Mouse (Mus musculus) heart, postnatal 25 days (tissue): Measurements from ENCODE around the gene Fam49a. TPM values are rescaled to one million over a fixed set of nuclear protein-coding genes. Genes with fewer than 3 reads are reported as not detected.
"Not testable (repeated sequence)": the region's sequence is repeated elsewhere in the genome, so short reads cannot be mapped to it uniquely, and the experiment has no call there.

Source experiments
- DNase-seq: peaks from one replicate; pipeline ENCODE4 v3.0.0; 2022; ENCODE audit warnings: low spot score
- intact Hi-C: fragments of 180-260 bp; cut with DNase I; formaldehyde crosslinking; loops from one replicate; pipeline ENCODE4 v1.15.1; 2025
- total RNA-seq, 2 experiments: library from RNA; stranded (reverse); gene quantifications; 2 replicates each; pipeline ENCODE4 v1.2.3; 2021

Gene Fam49a
- total RNA-seq, 2 experiments from 2014 or later: 9.5 to 10.0 TPM

- peak; percentile 58 for DNase-seq
- intact Hi-C loops: loop anchor here (5.0 kb wide), 1 partner anchor 40 kb away; the partner anchor contains the start of gene Fam49a
Observed at GRCm38 (mm10) chr12:12301815-12302214, 39.9 kb downstream of the Fam49a start.

- intact Hi-C loops: no loop called here
- DNase-seq: no peak
Observed at GRCm38 (mm10) chr12:12306214-12306613, 44.3 kb downstream of the Fam49a start.

- DNase-seq: no peak
- intact Hi-C loops: no loop called here
Observed at GRCm38 (mm10) chr12:12306814-12307213, 44.9 kb downstream of the Fam49a start.

GRCm38 (mm10) chr12:12307245-12307644 is 45.3 kb downstream of the Fam49a start:
- no peak for DNase-seq
- intact Hi-C loops: no loop called here

DNA sequence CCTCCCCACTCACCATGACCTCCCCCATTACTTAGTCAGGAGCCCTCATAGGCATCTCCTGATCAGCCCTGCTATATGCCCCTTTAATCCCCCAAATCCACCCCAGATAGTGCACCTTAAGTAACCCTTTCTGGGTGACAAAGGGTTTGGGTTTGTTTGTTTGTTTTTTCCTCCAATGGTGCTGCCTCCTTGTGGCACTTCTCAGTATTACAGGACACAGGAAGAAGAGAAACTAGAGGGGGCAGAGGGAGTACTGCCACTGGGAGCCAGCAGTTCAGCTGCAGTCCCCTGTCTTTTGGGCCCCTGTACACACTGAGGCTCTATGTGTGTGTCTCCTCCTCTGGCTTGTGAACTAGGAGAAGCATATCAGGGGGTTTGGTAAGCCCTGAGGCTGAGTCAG is 51.5 kb downstream of the Fam49a start:
- intact Hi-C loops: no loop called here

GRCm38 (mm10) chr12:12313919-12314318 is 52.0 kb downstream of the Fam49a start:
- intact Hi-C loops: no loop called here
- no peak for DNase-seq

More for the DNA sequence above, 51.5 kb downstream of the Fam49a start:
- no peak for DNase-seq

DNA sequence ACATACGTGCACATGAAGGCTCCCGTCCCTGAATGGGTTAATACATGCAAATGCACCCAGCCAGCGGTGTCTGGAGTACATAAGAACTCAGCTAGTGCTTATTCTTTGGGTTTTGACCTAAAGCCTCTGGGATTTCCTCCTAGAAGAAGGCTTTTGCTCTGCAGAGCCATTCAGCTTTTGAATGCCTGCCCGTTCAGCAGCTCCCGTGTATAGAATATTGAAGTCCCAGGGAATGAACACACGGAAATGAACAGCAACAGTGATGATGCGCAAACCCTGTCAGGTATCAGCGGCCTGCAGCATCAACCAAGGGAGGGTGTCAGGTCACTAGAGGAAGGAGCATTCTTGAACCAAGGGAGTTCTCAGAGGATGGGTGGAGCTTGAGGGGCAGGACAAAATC is 52.4 kb downstream of the Fam49a start:
- no peak for DNase-seq
- intact Hi-C loops: no loop called here

GRCm38 (mm10) chr12:12315011-12315410 is 53.1 kb downstream of the Fam49a start:
- DNase-seq: peak; percentile 40
- intact Hi-C loops: no loop called here

GRCm38 (mm10) chr12:12316956-12317355 is 55.0 kb downstream of the Fam49a start:
- intact Hi-C loops: no loop called here
- peak; percentile 29 for DNase-seq

DNA sequence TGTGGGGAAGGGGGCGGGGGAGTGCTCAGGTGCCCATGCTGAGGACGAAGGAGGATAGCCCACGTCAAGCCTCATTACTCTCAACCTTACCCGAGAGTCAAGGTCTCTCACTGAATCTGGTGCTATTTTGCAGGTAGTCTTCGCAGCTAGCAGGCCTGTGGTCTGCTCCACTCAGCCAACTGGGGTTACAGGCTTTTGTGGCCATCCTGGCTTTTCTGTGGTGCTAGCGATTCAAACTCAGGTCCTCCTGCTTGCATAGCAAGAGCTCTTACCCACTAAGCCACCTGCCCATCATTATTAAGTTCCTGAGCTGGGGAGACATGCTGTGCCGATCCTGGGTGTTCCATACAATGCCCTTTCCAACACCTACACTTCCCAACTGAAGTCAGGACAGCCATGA is 55.7 kb downstream of the Fam49a start:
- intact Hi-C loops: loop anchor here (1.0 kb wide), 1 partner anchor 141 kb away; no protein-coding TSS in a partner anchor
- no peak for DNase-seq

DNA sequence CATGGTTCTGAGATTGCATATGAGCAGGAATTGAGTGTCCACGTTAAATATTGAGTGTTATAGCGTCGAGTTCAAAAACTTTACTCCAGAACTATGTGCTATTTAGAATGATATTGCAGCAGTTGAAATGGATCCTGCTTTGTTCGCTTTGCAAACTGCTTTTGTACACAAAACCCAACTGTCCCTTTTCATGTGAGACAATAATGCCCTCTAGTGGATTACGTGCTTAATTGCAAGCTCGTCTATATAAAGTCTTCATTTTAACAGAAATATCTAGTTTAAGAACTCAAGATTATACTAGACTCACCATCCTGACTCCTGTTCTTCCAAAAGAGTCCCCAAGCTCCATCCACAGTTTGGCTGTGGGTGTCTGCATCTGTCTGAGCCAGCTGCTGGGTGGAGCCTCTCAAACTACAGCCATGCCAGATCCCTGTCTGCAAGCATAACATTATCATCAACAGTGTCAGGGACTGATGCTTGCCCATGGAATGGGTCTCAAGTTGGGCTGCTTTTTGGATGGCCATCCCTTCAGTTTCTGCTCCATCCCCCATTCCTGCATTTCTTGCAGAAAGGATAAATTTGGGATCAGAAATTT is 56.3 kb downstream of the Fam49a start:
- no peak for DNase-seq
- intact Hi-C loops: loop anchor here (1.0 kb wide), 1 partner anchor 142 kb away; no protein-coding TSS in a partner anchor

DNA sequence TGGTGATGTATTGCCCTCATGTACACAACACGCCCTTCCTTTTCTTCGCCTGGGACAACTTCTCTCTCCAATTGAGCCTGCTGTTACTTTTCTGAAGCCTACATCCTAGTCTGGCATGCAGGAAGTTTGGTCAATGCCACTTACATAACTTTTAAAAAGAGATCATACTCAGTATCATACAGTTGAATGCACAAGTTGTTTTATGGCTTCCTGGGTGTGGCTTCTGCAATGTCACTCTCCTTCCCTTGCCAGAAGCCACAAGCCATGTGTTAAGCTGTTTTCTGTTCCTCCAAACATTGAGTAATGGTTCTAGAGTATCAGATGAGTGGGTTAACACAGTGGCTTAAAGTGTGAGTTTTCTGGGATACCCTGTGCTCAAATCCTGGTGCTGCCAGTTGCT is 58.8 kb downstream of the Fam49a start:
- intact Hi-C loops: loop anchor here (5.0 kb wide), 2 partner anchors 92 to 622 kb away; partner anchors contain the start of gene Mycn
- DNase-seq: no peak

GRCm38 (mm10) chr12:12321111-12321510 is 59.2 kb downstream of the Fam49a start:
- intact Hi-C loops: loop anchor here (5.0 kb wide), 2 partner anchors 91 to 621 kb away; partner anchors contain the start of gene Mycn
- DNase-seq: no peak

GRCm38 (mm10) chr12:12323084-12323483 is 61.1 kb downstream of the Fam49a start:
- intact Hi-C loops: loop anchor here (1.0 to 5.0 kb wide), 4 partner anchors 73 to 892 kb away; partner anchors contain the start of gene Mycn
- no peak for DNase-seq

- DNase-seq: peak; percentile 53
- intact Hi-C loops: loop anchor here (1.0 to 5.0 kb wide), 4 partner anchors 73 to 891 kb away; partner anchors contain the start of gene Mycn
Observed at GRCm38 (mm10) chr12:12323616-12324223, 61.8 kb downstream of the Fam49a start.

DNA sequence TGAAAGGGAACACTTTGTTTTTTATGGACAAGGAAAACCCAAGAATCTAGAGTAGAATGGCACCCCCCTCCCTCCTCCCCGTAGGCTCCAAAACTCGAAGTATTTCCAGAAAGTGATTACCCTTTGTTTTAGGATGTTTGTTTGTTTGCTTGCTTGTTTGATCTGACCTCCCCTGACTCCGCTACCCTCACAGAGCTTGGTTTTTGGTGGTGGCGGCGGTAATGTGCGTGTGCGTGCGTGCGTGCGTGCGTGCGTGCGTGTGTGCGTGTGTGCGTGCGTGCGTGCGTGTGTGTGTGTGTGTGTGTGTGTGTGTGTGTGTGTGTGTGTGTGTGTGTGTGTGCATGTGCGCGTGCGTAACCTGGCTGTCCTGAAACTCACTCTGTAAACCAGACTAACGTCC is 62.3 kb downstream of the Fam49a start:
- intact Hi-C loops: loop anchor here (5.0 kb wide), 2 partner anchors 88 to 618 kb away; partner anchors contain the start of gene Mycn

DNA sequence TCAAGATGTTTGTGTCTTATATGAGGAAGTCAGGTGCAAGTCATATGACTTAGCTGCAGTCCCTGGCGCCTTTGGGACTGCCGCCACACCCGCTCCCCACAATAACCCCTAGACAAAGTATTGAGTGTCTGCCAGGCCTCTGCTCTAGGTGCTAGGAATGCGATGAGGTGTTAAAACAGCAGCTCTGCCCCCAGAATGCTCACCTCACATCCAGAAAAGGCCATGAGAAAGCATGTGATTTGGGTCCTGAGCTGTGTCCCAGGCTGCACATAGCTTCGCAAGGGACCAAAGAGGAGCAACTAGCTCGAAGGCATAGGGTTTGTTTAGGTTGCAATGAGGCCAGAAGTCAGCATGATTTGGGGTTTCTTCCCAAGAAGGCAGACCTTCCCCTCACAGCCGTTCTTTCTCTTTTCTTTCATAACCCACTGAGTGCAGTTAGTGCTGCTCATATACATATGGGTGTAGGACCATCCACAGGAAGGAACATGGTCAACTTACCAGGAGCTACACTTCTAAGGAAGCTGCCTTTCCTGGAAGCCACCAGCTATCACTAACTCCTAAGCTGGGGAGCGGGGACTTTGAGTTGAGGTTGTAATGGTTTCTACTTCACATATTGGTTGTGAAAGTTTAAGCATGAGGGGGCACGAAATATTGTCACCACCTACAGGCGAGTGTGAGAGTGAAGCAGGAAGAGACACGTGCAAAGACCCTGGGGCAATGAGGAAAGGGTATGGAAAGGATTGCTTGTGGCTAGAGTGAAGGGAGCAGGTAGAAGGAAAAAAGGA is 71.8 kb downstream of the Fam49a start:
- intact Hi-C loops: no loop called here
- no peak for DNase-seq

More for the DNA sequence above, 62.3 kb downstream of the Fam49a start:
- DNase-seq: not testable (repeated sequence)

DNA sequence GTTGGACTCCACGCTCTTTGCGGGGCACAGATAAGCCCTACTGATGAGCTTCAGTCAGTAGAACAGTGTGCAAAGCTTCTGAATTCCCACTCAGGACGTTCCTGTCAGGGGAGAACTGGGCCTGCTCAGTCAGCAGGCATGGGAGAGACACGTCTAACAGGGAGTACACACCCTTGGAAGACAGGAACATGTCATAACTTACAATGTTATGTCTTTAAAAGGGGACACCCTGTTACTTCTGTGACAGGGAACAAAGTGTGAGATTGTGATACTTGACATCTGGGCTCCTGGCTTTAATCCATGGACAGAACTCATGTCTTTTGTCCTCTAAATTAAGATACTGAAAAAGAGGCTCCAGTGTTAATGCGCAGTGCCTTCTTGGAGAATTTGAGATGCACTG is 72.5 kb downstream of the Fam49a start:
- DNase-seq: no peak

DNA sequence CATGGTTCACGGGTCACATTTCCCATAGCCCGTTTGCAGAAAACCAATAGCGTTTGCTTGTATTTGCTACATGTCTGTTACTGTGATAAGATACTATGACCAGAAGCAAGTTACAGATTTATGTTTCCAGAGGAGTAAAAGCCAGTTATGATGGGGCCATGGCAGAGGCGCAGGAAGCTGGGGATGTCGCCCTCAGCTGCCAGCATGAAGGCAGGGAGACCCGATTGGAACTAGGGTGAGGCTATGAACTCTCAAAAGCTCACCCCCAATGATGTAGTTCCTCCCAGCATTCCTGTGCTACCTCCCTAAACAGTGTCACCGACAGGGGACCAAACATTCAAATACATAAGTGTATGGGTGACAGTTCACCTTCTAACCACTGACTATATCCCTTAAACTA is 73.6 kb downstream of the Fam49a start:
- no peak for DNase-seq
- intact Hi-C loops: no loop called here

More for the DNA sequence above, 72.5 kb downstream of the Fam49a start:
- intact Hi-C loops: no loop called here

- intact Hi-C loops: no loop called here
- DNase-seq: no peak
Observed at GRCm38 (mm10) chr12:12337378-12337777, 75.4 kb downstream of the Fam49a start.
